Mouse (Mus musculus) sigmoid colon, adult 10 weeks (tissue): ENCODE data around the gene Scamp3. TPM values are rescaled to one million over a fixed set of nuclear protein-coding genes. Genes with fewer than 3 reads are reported as not detected.

Experiments
- polyA plus RNA-seq: library from polyadenylated mRNA; stranded (reverse); fragments of 350-450 nt; fragmentation: Illumina TruSeq; extraction: RNeasy Lipid Tissue Mini Kit (QIAGEN cat#74804); gene quantifications from one replicate; pipeline ENCODE4 v1.2.3, GENCODE M21; 2014; ENCODE audit warnings: low read depth, low replicate concordance

Gene Scamp3
- 10.6 TPM for polyA plus RNA-seq

GRCm38 (mm10) chr3:89177242-89178106 lies at the start of gene Scamp3:
Scamp3 (plus strand) TSS chr3:89177473.

DNA sequence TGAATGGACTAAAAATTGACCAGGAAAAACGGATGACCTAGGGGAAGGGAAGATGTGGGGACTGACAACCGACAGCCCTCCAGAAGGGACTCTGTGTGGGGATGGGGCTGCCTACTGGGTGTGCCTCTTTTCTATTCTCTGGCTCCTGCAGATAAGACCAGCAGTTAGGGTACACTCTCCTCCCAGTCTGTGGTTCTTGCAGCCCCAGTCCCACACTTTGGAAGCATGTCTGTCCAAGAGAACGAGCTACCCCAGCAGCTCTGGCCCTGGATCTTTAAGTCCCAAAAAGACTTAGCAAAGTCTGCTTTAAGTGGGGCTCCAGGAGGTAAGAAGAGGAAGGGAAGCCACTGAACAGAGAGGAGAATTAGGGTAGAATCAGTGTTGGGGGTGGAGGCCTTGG lies 41.3 kb upstream of the Scamp3 start, which contains the start of gene Pklr:
TSS of gene Pklr (plus strand) at position 185 of the 400 bp plus-strand sequence.

GRCm38 (mm10) chr3:89159616-89160344 lies 17.5 kb upstream of the Scamp3 start, which contains the start of gene Hcn3:
Hcn3 (minus strand) TSS chr3:89160196.

GRCm38 (mm10) chr3:89164506-89165267 lies 12.6 kb upstream of the Scamp3 start, which contains the start of gene Clk2:
Clk2 (plus strand) TSS chr3:89164795.

DNA sequence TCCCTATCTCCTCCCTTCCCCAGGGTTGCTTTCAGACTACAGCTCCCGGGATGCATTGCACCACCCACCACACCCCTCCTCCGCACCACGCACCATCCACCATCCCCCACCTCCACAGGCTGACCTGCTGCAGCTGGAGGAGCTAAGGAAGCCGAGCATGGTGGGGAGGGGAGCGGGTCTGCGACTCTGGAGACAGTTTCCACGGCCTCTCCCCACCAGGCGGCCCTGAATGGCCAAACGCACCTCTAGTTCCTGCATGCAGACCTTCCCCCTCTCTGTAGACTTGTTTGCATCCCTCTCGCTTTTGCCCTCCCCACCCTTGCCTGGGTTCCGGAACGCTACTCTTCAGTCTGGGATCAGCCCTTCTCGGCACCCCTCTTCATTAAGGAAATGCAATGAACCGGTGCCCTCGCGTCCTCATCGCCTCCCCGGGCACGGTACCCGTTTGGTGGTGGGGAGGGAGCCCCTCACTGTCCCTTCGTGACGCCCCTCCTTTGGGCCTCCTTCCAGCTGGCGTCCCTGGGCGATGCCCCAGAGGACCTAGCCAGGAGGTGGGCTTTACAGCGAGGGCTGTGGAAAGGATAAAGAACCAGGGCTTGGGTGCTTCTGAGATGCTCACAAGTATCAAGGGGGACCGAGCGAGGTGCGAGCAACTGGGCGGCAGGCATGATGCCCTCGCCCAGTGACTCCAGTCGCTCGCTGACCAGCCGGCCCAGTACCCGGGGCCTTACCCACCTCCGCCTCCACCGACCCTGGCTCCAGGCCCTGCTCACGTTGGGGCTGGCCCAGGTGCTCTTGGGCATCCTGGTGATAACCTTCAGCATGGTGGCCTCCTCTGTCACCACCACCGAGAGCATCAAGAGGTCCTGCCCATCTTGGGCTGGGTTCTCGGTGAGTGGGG lies 6.0 kb downstream of the Scamp3 start, which contains the start of gene Fam189b:
TSS of gene Fam189b (plus strand) at position 86 of the 901 bp plus-strand sequence.

GRCm38 (mm10) chr3:89202253-89203141 lies 25.2 kb downstream of the Scamp3 start, which contains the start of gene Gba:
Gba (plus strand) TSS chr3:89202928.

DNA sequence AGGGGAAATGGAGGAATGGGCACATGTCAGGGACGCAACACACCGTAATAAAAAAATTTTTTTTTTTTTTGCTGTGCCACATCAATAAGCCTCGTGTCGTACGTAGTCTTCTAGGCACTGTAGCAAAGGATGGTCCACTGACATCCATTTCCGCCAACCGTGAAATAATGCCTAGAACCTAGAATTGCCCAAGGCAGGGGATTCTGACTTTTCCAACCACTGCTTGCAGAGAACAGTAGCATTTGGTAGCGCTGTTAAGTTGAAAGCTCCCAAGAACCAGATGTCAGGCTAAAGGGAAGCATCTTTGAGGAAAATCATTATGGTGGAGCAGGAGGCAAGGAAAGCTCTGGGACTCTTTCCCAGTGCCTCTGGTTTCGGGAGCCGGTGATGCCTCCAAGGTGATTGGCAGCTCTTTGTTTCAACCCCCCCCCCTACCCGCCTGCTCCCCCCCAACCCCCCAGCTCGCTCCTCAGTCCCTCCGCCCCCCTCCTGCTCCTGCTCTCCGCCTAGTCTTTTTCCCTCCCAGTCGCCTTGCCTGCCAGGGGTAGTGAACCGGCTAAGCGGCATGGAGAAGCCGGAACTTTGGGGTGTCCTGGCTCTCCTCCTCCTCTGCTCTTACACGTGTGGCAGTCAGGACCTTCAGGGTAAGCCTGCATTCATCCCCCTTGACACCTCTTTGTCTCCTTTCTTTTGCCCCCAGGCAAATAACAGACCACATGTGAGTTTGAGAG lies 37.6 kb downstream of the Scamp3 start, which contains the start of gene Thbs3:
TSS of gene Thbs3 (plus strand) at position 500 of the 731 bp plus-strand sequence.

GRCm38 (mm10) chr3:89226900-89227299 lies 49.6 kb downstream of the Scamp3 start, which contains the start of gene Mtx1:
Mtx1 (minus strand) TSS chr3:89227088.

GRCm38 (mm10) chr3:89228836-89229235 lies 51.6 kb downstream of the Scamp3 start, which contains the start of gene Muc1:
Muc1 (plus strand) TSS chr3:89229057.

Other genes with a start within 250 kb of the Scamp3 start
- 52.7 TPM for gene Ash1l, start 226.9 kb upstream of the Scamp3 start, polyA plus RNA-seq
- gene Dap3, start 226.3 kb upstream of the Scamp3 start, polyA plus RNA-seq = 86.3 TPM
- gene Rusc1, start 84.2 kb upstream of the Scamp3 start, polyA plus RNA-seq = 8.9 TPM
- gene Gm43738, start 76.4 kb upstream of the Scamp3 start, polyA plus RNA-seq = not detected
- 20.9 TPM for gene Fdps, start 75.5 kb upstream of the Scamp3 start, polyA plus RNA-seq
- gene Pklr, start 41.3 kb upstream of the Scamp3 start, polyA plus RNA-seq = 22.4 TPM
- not detected for gene Hcn3, start 17.3 kb upstream of the Scamp3 start, polyA plus RNA-seq
- gene Clk2, start 12.7 kb upstream of the Scamp3 start, polyA plus RNA-seq = 19.0 TPM
- gene Fam189b, start 5.7 kb downstream of the Scamp3 start, polyA plus RNA-seq = 0.76 TPM
- 16.0 TPM for gene Gba, start 25.5 kb downstream of the Scamp3 start, polyA plus RNA-seq
- gene Thbs3, start 37.7 kb downstream of the Scamp3 start, polyA plus RNA-seq = 1.5 TPM
- gene Mtx1, start 49.6 kb downstream of the Scamp3 start, polyA plus RNA-seq = 29.7 TPM
- gene Muc1, start 51.6 kb downstream of the Scamp3 start, polyA plus RNA-seq = 5.0 TPM
- gene Krtcap2, start 68.5 kb downstream of the Scamp3 start, polyA plus RNA-seq = 24.4 TPM
- gene Trim46, start 68.8 kb downstream of the Scamp3 start, polyA plus RNA-seq = 0.19 TPM
- gene Dpm3, start 81.9 kb downstream of the Scamp3 start, polyA plus RNA-seq = not detected
- gene Slc50a1, start 93.1 kb downstream of the Scamp3 start, polyA plus RNA-seq = 38.2 TPM
- gene Efna1, start 103.7 kb downstream of the Scamp3 start, polyA plus RNA-seq = 20.5 TPM
- not detected for gene Efna3, start 145.5 kb downstream of the Scamp3 start, polyA plus RNA-seq
- gene Efna4, start 160.6 kb downstream of the Scamp3 start, polyA plus RNA-seq = not detected
- gene Adam15, start 172.5 kb downstream of the Scamp3 start, polyA plus RNA-seq = 14.9 TPM
- gene Dcst2, start 184.5 kb downstream of the Scamp3 start, polyA plus RNA-seq = not detected
- 0.35 TPM for gene Dcst1, start 187.8 kb downstream of the Scamp3 start, polyA plus RNA-seq
- 11.5 TPM for gene Zbtb7b, start 217.3 kb downstream of the Scamp3 start, polyA plus RNA-seq
- 2.4 TPM for gene Lenep, start 225.3 kb downstream of the Scamp3 start, polyA plus RNA-seq
- 1.6 TPM for gene Flad1, start 234.4 kb downstream of the Scamp3 start, polyA plus RNA-seq
- 3.3 TPM for gene Cks1b, start 240.9 kb downstream of the Scamp3 start, polyA plus RNA-seq
- gene Shc1, start 241.0 kb downstream of the Scamp3 start, polyA plus RNA-seq = 33.2 TPM